Mouse (Mus musculus) liver, embryonic 16.5 days (tissue): ENCODE measurements around the gene Atg9b. TPM values are rescaled to one million over a fixed set of nuclear protein-coding genes. Genes with fewer than 3 reads are reported as not detected.

Experiments
- polyA plus RNA-seq: library from polyadenylated mRNA; unstranded; fragments of >200 nt; fragmentation: Nextera tagmentation; extraction: Ambion mirVana; gene quantifications from 2 replicates; pipeline ENCODE4 v1.2.1, GENCODE M21; 2015

Gene Atg9b
- polyA plus RNA-seq, 1 experiment from 2014 or later, result 2.9 TPM

Other genes starting within 250 kb of the Atg9b start
- gene Nupl2, start 227.2 kb downstream of the Atg9b start, polyA plus RNA-seq, result 3.7 and 4.6 TPM in 2 replicates
- 0.20 and 0.27 TPM in 2 replicates for gene Kcnh2, start 40.5 kb downstream of the Atg9b start, polyA plus RNA-seq
- gene Nos3, start 27.3 kb downstream of the Atg9b start, polyA plus RNA-seq, result 2.0 and 2.2 TPM in 2 replicates
- 29.6 TPM in 2 replicates for gene Abcb8, start 1.5 kb upstream of the Atg9b start, polyA plus RNA-seq
- not detected in 2 replicates for gene Asic3, start 21.2 kb upstream of the Atg9b start, polyA plus RNA-seq
- gene Cdk5, start 31.4 kb upstream of the Atg9b start, polyA plus RNA-seq, result 8.8 and 10.9 TPM in 2 replicates
- gene Slc4a2, start 31.7 kb upstream of the Atg9b start, polyA plus RNA-seq, result 9.5 and 12.6 TPM in 2 replicates
- gene Fastk, start 53.1 kb upstream of the Atg9b start, polyA plus RNA-seq, result 44.9 and 53.4 TPM in 2 replicates
- 5.5 and 6.1 TPM in 2 replicates for gene Tmub1, start 55.7 kb upstream of the Atg9b start, polyA plus RNA-seq
- gene Agap3, start 60.0 kb upstream of the Atg9b start, polyA plus RNA-seq, result 4.4 and 5.0 TPM in 2 replicates
- gene Gbx1, start 135.1 kb upstream of the Atg9b start, polyA plus RNA-seq, result not detected in 2 replicates
- 0.07 TPM in 1 of 2 replicates, not detected in the other for gene Asb10, start 148.8 kb upstream of the Atg9b start, polyA plus RNA-seq
- not detected in 2 replicates for gene 4931409K22Rik, start 164.7 kb upstream of the Atg9b start, polyA plus RNA-seq
- gene Abcf2, start 185.3 kb upstream of the Atg9b start, polyA plus RNA-seq, result 36.2 and 36.9 TPM in 2 replicates
- gene Chpf2, start 194.6 kb upstream of the Atg9b start, polyA plus RNA-seq, result 10.7 and 11.3 TPM in 2 replicates
- gene Smarcd3, start 232.3 kb upstream of the Atg9b start, polyA plus RNA-seq, result 0.55 and 1.3 TPM in 2 replicates